Mouse (Mus musculus): Measurements from ENCODE around the gene Ncoa4. TPM values are rescaled to one million over a fixed set of nuclear protein-coding genes. Genes with fewer than 3 reads are reported as not detected.
"Not testable (repeated sequence)": the region's sequence is repeated elsewhere in the genome, so short reads cannot be mapped to it uniquely, and the experiment has no call there.

The Ncoa4 gene
- polyA plus RNA-seq (2012; rRNA removed), result 55.8 and 65.8 TPM in 2 replicates

DNA sequence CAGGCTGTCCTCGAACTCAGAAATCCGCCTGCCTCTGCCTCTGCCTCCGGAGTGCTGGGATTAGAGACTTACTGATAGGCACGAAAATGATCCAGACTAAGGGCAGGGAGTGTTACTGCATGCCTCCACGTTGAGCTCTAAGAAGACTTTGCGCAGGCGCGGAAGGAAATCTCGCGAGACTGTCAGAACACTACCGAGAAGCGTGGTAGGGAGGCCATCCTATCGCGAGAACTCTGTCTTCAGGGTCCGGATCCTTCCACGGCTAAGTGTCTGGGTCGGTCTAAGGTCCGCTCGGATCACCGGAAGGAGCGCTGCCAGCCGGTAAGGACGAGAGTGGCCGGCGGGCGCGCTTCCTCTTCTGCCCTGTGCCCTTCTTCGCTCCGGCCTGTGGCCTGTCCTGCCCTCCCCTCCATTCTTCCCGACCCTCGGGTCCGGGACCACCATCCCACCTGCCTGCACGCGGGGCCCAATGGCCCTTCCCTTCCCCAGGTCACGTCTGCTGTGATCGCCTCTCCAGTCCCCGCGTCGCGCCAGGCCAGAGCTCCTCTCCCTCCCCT, at the start of gene Ncoa4:
TSS of gene Ncoa4 (plus strand) at position 176 of the 557 bp plus-strand sequence.
- Histone ChIP-seq H3K4me3 (ENCODE audit: control insufficient read depth, insufficient read depth, low read length) (peak within 1 kb of the TSS; percentile 90), H3K4me1 (replicated peaks; ENCODE audit: control insufficient read depth, insufficient read depth, low read length) (peaks cover 13% of the 10 kb centered on the region), H3K36me3 (ENCODE audit: control insufficient read depth, insufficient read depth, low read length) (no peaks in the 10 kb centered on the region), H3K27ac (ENCODE audit: control insufficient read depth, insufficient read depth, low read length) (peak within 1 kb of the TSS; percentile 57; the same call in 1 of the 2 replicates), H3K27me3 (ENCODE audit: control insufficient read depth, insufficient read depth, low read length) (no peaks in the 10 kb centered on the region)
- TF ChIP-seq CTCF (IDR thresholded peaks at IDR 0.05; ENCODE audit: borderline replicate concordance, control insufficient read depth, extremely low read depth, insufficient read depth, low read length, poor library complexity) (no peak), POLR2A (IDR thresholded peaks at IDR 0.05; ENCODE audit: control insufficient read depth, extremely low read depth, insufficient read depth, low read length, poor library complexity) (peak; percentile 53; the same call in 1 of the 2 replicates)
- WGBS, result under 1% methylated on average over 40 of the region's 40 CpGs
- DNase-seq, result peak; percentile 97

DNA sequence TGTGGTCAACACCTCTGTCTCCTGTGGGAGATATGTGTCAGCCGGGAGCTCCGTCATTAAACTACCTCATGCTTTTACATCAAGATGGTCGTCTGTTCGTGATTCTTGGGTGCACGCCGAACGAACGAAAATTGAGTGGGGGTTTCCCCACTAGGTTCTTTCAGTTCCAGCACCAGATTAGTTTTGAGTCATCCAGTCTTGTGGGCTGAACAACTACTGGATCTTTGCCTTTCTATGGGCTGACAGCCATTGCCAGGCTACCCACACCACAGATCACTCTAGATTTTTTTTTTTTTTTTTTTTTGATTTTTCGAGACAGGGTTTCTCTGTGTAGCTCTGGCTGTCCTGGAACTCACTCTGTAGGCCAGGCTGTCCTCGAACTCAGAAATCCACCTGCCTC, 47.5 kb upstream of the Ncoa4 start:
- not testable (repeated sequence) for DNase-seq; H3K4me1 ChIP-seq (replicated peaks; ENCODE audit: control insufficient read depth, insufficient read depth, low read length); H3K36me3 ChIP-seq (ENCODE audit: control insufficient read depth, insufficient read depth, low read length); H3K4me3 ChIP-seq (ENCODE audit: control insufficient read depth, insufficient read depth, low read length); H3K27ac ChIP-seq (ENCODE audit: control insufficient read depth, insufficient read depth, low read length); H3K27me3 ChIP-seq (ENCODE audit: control insufficient read depth, insufficient read depth, low read length)
- WGBS, result 93% methylated on average over 10 of the region's 10 CpGs

DNA sequence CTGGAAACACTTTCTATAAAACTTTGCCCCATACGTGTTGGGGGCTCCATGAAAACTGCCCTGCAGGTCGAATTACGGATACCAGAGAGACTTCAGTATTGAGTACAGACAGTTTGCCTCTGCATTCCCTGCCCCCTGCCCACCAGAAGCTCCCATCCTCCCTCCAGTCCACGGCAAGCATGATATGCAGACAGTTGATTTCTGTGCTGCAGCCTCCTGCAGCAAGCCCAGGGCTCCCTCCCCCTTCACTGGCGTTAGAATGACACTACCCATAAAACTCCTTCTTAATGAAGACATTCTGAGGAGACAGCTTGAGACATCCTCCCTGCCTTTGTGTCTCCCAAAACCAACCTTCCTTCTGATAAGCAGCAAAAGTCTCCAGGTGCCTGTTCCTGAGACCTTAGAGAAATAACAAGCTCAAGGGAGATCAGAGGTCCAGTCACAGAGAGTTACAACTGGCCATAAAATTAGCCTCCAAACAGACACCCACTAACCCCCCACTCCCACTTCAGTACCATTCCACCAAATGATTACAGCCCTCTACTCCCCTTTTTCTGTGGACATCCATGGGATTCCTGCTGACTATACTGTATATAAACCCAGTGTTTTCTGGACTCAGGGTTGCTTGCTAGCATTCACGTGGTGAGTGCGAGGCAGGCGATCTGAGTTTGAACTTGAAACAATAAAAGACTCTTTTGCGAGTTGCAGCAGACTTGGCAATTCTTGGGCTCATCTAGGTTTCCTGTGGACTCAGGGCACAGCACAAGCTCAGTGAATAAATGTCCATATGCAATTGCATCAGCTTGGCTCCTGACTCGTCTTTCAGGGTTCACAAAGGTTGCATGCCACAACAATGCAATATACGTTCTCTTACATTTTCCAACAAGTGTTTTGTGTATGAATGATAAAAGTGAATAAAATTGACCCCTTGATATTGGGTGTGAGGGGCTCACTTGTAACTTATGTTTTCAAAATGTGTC, 38.4 kb upstream of the Ncoa4 start:
- no peak overlapping the region for H3K4me3 ChIP-seq (ENCODE audit: control insufficient read depth, insufficient read depth, low read length)
- H3K4me1 ChIP-seq (replicated peaks; ENCODE audit: control insufficient read depth, insufficient read depth, low read length), result no peaks in the 10 kb centered on the region
- H3K36me3 ChIP-seq (ENCODE audit: control insufficient read depth, insufficient read depth, low read length), result no peaks in the 10 kb centered on the region
- H3K27ac ChIP-seq (ENCODE audit: control insufficient read depth, insufficient read depth, low read length), result no peak overlapping the region
- DNase-seq, result no peak
- H3K27me3 ChIP-seq (ENCODE audit: control insufficient read depth, insufficient read depth, low read length), result no peaks in the 10 kb centered on the region
- no peak for TF ChIP-seq POLR2A (IDR thresholded peaks at IDR 0.05; ENCODE audit: control insufficient read depth, extremely low read depth, insufficient read depth, low read length, poor library complexity)
- TF ChIP-seq CTCF (IDR thresholded peaks at IDR 0.05; ENCODE audit: borderline replicate concordance, control insufficient read depth, extremely low read depth, insufficient read depth, low read length, poor library complexity), result no peak
- WGBS, result 84% methylated on average over 11 of the region's 11 CpGs

DNA sequence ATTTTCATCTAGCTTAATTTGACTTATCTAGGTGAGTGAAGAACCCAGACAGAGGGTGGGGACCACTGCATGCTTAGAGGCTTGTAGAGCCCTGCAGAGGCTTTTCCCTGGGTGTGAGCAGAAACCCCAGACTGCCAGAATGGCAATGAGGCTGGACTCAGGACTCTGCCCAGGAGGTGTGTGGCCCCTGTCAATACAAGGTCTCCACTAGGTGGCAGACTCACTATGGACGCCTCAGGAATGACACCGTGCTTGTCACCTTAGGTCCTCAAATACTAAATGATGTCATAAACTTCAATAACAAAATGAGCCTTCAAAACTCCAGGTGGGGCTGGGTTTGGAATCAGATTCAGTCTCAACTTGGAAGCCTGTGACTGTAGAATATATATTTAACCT, 37.7 kb upstream of the Ncoa4 start:
- Histone ChIP-seq H3K36me3 (ENCODE audit: control insufficient read depth, insufficient read depth, low read length) (no peaks in the 10 kb centered on the region), H3K27me3 (ENCODE audit: control insufficient read depth, insufficient read depth, low read length) (no peaks in the 10 kb centered on the region), H3K27ac (ENCODE audit: control insufficient read depth, insufficient read depth, low read length) (no peak overlapping the region), H3K4me1 (replicated peaks; ENCODE audit: control insufficient read depth, insufficient read depth, low read length) (no peaks in the 10 kb centered on the region), H3K4me3 (ENCODE audit: control insufficient read depth, insufficient read depth, low read length) (no peak overlapping the region)
- 9% methylated on average over 2 of the region's 2 CpGs for WGBS
- DNase-seq, result peak; percentile 40
- TF ChIP-seq CTCF (IDR thresholded peaks at IDR 0.05; ENCODE audit: borderline replicate concordance, control insufficient read depth, extremely low read depth, insufficient read depth, low read length, poor library complexity) (peak; percentile 47; the same call in 1 of the 2 replicates), POLR2A (IDR thresholded peaks at IDR 0.05; ENCODE audit: control insufficient read depth, extremely low read depth, insufficient read depth, low read length, poor library complexity) (no peak)

DNA sequence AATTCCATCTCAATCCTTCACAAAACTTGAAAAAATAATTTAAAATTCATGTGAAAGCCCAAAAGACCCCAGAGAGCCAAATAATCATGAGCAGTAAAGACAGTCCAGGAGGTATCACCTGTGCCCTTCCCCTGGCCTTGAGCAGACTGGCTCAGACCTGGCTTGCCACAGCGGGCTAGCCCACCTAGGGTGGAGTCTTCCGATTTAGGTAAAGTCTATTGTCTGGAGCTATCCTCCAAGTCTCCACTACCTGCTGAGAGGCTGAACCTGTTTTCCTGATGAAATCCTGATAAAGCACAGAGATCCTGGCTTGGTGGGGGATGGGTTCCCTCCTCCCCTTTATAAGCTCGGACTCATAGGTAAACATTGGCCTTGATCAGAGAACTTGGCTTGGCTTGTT, 35.4 kb upstream of the Ncoa4 start:
- no peaks in the 10 kb centered on the region for H3K36me3 ChIP-seq (ENCODE audit: control insufficient read depth, insufficient read depth, low read length)
- 96% methylated on average over 3 of the region's 3 CpGs for WGBS
- no peak for DNase-seq
- H3K4me1 ChIP-seq (replicated peaks; ENCODE audit: control insufficient read depth, insufficient read depth, low read length), result no peaks in the 10 kb centered on the region
- no peak for TF ChIP-seq CTCF (IDR thresholded peaks at IDR 0.05; ENCODE audit: borderline replicate concordance, control insufficient read depth, extremely low read depth, insufficient read depth, low read length, poor library complexity)
- TF ChIP-seq POLR2A (IDR thresholded peaks at IDR 0.05; ENCODE audit: control insufficient read depth, extremely low read depth, insufficient read depth, low read length, poor library complexity), result no peak
- no peaks in the 10 kb centered on the region for H3K27me3 ChIP-seq (ENCODE audit: control insufficient read depth, insufficient read depth, low read length)
- H3K27ac ChIP-seq (ENCODE audit: control insufficient read depth, insufficient read depth, low read length), result no peak overlapping the region
- no peak overlapping the region for H3K4me3 ChIP-seq (ENCODE audit: control insufficient read depth, insufficient read depth, low read length)

DNA sequence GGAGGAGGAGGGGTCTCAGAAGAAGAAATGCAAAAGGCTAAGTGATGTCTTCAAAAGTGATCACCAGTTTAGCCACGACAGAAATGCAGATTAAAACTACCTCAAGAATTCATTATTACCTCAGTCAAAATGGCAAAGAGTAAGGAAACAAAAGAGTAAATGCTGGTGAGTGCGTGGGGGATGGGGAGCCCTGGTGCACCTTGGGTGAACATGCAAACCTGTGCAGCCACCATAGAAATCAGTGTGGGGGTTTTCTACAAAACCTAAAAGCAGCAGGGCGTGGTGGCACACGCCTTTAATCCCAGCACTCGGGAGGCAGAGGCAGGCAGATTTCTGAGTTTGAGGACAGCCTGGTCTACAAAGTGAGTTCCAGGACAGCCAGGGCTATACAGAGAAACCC, 34.4 kb upstream of the Ncoa4 start:
- not testable (repeated sequence) for H3K36me3 ChIP-seq (ENCODE audit: control insufficient read depth, insufficient read depth, low read length); H3K27ac ChIP-seq (ENCODE audit: control insufficient read depth, insufficient read depth, low read length); DNase-seq; H3K4me3 ChIP-seq (ENCODE audit: control insufficient read depth, insufficient read depth, low read length); H3K4me1 ChIP-seq (replicated peaks; ENCODE audit: control insufficient read depth, insufficient read depth, low read length); H3K27me3 ChIP-seq (ENCODE audit: control insufficient read depth, insufficient read depth, low read length)
- 87% methylated on average over 5 of the region's 5 CpGs for WGBS

Data from thymus, adult 2 months (tissue).